Mouse (Mus musculus): ENCODE measurements at regions not wholly inside any gene's neighbourhood (a gene's known extent, or its start where the extent isn't known, plus 50 kb on each side); places are given as distances from the start of the nearest gene placed in this dataset.
A peak's percentile ranks its signal among the peaks of the same experiment; 100 is the strongest.

- no peaks in the 10 kb centered on the region; the same call in 1 of the 2 replicates for H3K27me3 ChIP-seq (replicated peaks; ENCODE audit: control insufficient read depth, insufficient read depth, low read length)
- no peaks in the 10 kb centered on the region for H3K9me3 ChIP-seq (ENCODE audit: control insufficient read depth, low read length)
- no peak overlapping the region for H3K9ac ChIP-seq (ENCODE audit: low read depth, low read length)
- WGBS, result 74% methylated on average over 13 of the region's 13 CpGs
- H3K36me3 ChIP-seq (ENCODE audit: control insufficient read depth, insufficient read depth, low read length), result no peaks in the 10 kb centered on the region
- H3K27ac ChIP-seq (ENCODE audit: low read length), result no peak overlapping the region
- no peak overlapping the region for H3K4me3 ChIP-seq (ENCODE audit: low read length)
- H3K4me2 ChIP-seq (ENCODE audit: low read depth, low read length), result no peak overlapping the region
- no peak for ATAC-seq
- peaks cover 29% of the 10 kb centered on the region for H3K4me1 ChIP-seq (ENCODE audit: control insufficient read depth, insufficient read depth, low read length)
These were observed 142.5 kb upstream of the Zfp703 start for GRCm38 (mm10) chr8:26834604-26835003.

GRCm38 (mm10) chr8:26835076-26835475 lies 142.0 kb upstream of the Zfp703 start:
- no peak for ATAC-seq
- H3K9me3 ChIP-seq (ENCODE audit: control insufficient read depth, low read length), result no peaks in the 10 kb centered on the region
- H3K27me3 ChIP-seq (replicated peaks; ENCODE audit: control insufficient read depth, insufficient read depth, low read length), result no peaks in the 10 kb centered on the region; the same call in 1 of the 2 replicates
- WGBS, result 57% methylated on average over 8 of the region's 8 CpGs
- H3K4me3 ChIP-seq (ENCODE audit: low read length), result no peak overlapping the region
- no peak overlapping the region for H3K9ac ChIP-seq (ENCODE audit: low read depth, low read length)
- H3K27ac ChIP-seq (ENCODE audit: low read length), result no peak overlapping the region
- no peaks in the 10 kb centered on the region for H3K36me3 ChIP-seq (ENCODE audit: control insufficient read depth, insufficient read depth, low read length)
- H3K4me1 ChIP-seq (ENCODE audit: control insufficient read depth, insufficient read depth, low read length), result peaks cover 29% of the 10 kb centered on the region
- no peak overlapping the region for H3K4me2 ChIP-seq (ENCODE audit: low read depth, low read length)

GRCm38 (mm10) chr8:26835616-26836015 lies 141.5 kb upstream of the Zfp703 start:
- Histone ChIP-seq H3K36me3 (ENCODE audit: control insufficient read depth, insufficient read depth, low read length) (no peaks in the 10 kb centered on the region), H3K9ac (ENCODE audit: low read depth, low read length) (no peak overlapping the region), H3K4me3 (ENCODE audit: low read length) (no peak overlapping the region), H3K27ac (ENCODE audit: low read length) (no peak overlapping the region), H3K9me3 (ENCODE audit: control insufficient read depth, low read length) (no peaks in the 10 kb centered on the region), H3K4me2 (ENCODE audit: low read depth, low read length) (no peak overlapping the region), H3K4me1 (ENCODE audit: control insufficient read depth, insufficient read depth, low read length) (peaks cover 29% of the 10 kb centered on the region), H3K27me3 (replicated peaks; ENCODE audit: control insufficient read depth, insufficient read depth, low read length) (no peaks in the 10 kb centered on the region; the same call in 1 of the 2 replicates)
- no peak for ATAC-seq
- 52% methylated on average over 6 of the region's 6 CpGs for WGBS

GRCm38 (mm10) chr8:26836552-26836951 lies 140.6 kb upstream of the Zfp703 start:
- no peak overlapping the region for H3K4me2 ChIP-seq (ENCODE audit: low read depth, low read length)
- no peak overlapping the region for H3K9ac ChIP-seq (ENCODE audit: low read depth, low read length)
- no peaks in the 10 kb centered on the region for H3K9me3 ChIP-seq (ENCODE audit: control insufficient read depth, low read length)
- peaks cover 26% of the 10 kb centered on the region for H3K4me1 ChIP-seq (ENCODE audit: control insufficient read depth, insufficient read depth, low read length)
- no peaks in the 10 kb centered on the region for H3K36me3 ChIP-seq (ENCODE audit: control insufficient read depth, insufficient read depth, low read length)
- ATAC-seq, result no peak
- no peak overlapping the region for H3K27ac ChIP-seq (ENCODE audit: low read length)
- H3K4me3 ChIP-seq (ENCODE audit: low read length), result no peak overlapping the region
- 82% methylated on average over 7 of the region's 7 CpGs for WGBS
- H3K27me3 ChIP-seq (replicated peaks; ENCODE audit: control insufficient read depth, insufficient read depth, low read length), result no peaks in the 10 kb centered on the region; the same call in 1 of the 2 replicates

GRCm38 (mm10) chr8:26840286-26840685 lies 136.8 kb upstream of the Zfp703 start:
- ATAC-seq, result no peak
- 51% methylated on average over 2 of the region's 2 CpGs for WGBS
- H3K27me3 ChIP-seq (replicated peaks; ENCODE audit: control insufficient read depth, insufficient read depth, low read length), result no peaks in the 10 kb centered on the region
- H3K27ac ChIP-seq (ENCODE audit: low read length), result peak overlapping the region; percentile 52
- no peak overlapping the region for H3K9ac ChIP-seq (ENCODE audit: low read depth, low read length)
- no peaks in the 10 kb centered on the region for H3K36me3 ChIP-seq (ENCODE audit: control insufficient read depth, insufficient read depth, low read length)
- H3K4me3 ChIP-seq (ENCODE audit: low read length), result no peak overlapping the region
- H3K4me1 ChIP-seq (ENCODE audit: control insufficient read depth, insufficient read depth, low read length), result peaks cover 16% of the 10 kb centered on the region; the same call in 1 of the 2 replicates
- H3K4me2 ChIP-seq (ENCODE audit: low read depth, low read length), result no peak overlapping the region
- H3K9me3 ChIP-seq (ENCODE audit: control insufficient read depth, low read length), result no peaks in the 10 kb centered on the region

GRCm38 (mm10) chr8:26840745-26841680 lies 136.1 kb upstream of the Zfp703 start:
- Histone ChIP-seq H3K4me2 (ENCODE audit: low read depth, low read length) (no peak overlapping the region), H3K27me3 (replicated peaks; ENCODE audit: control insufficient read depth, insufficient read depth, low read length) (no peaks in the 10 kb centered on the region), H3K27ac (ENCODE audit: low read length) (peak overlapping the region; percentile 67), H3K9ac (ENCODE audit: low read depth, low read length) (no peak overlapping the region), H3K4me3 (ENCODE audit: low read length) (no peak overlapping the region), H3K4me1 (ENCODE audit: control insufficient read depth, insufficient read depth, low read length) (peaks cover 18% of the 10 kb centered on the region; the same call in 1 of the 2 replicates), H3K9me3 (ENCODE audit: control insufficient read depth, low read length) (no peaks in the 10 kb centered on the region), H3K36me3 (ENCODE audit: control insufficient read depth, insufficient read depth, low read length) (no peaks in the 10 kb centered on the region)
- ATAC-seq, result peak; percentile 91
- WGBS, result 55% methylated on average over 12 of the region's 12 CpGs

GRCm38 (mm10) chr8:26843714-26844113 lies 133.4 kb upstream of the Zfp703 start:
- Histone ChIP-seq H3K9me3 (ENCODE audit: control insufficient read depth, low read length) (no peaks in the 10 kb centered on the region), H3K36me3 (ENCODE audit: control insufficient read depth, insufficient read depth, low read length) (no peaks in the 10 kb centered on the region), H3K4me2 (ENCODE audit: low read depth, low read length) (no peak overlapping the region), H3K27me3 (replicated peaks; ENCODE audit: control insufficient read depth, insufficient read depth, low read length) (no peaks in the 10 kb centered on the region), H3K27ac (ENCODE audit: low read length) (no peak overlapping the region), H3K4me3 (ENCODE audit: low read length) (no peak overlapping the region), H3K9ac (ENCODE audit: low read depth, low read length) (no peak overlapping the region), H3K4me1 (ENCODE audit: control insufficient read depth, insufficient read depth, low read length) (peaks cover 23% of the 10 kb centered on the region; the same call in 1 of the 2 replicates)
- 48% methylated on average over 6 of the region's 6 CpGs for WGBS
- ATAC-seq, result no peak

- H3K9ac ChIP-seq (ENCODE audit: low read depth, low read length), result no peak overlapping the region
- peaks cover 27% of the 10 kb centered on the region for H3K4me1 ChIP-seq (ENCODE audit: control insufficient read depth, insufficient read depth, low read length)
- H3K36me3 ChIP-seq (ENCODE audit: control insufficient read depth, insufficient read depth, low read length), result no peaks in the 10 kb centered on the region
- H3K4me2 ChIP-seq (ENCODE audit: low read depth, low read length), result no peak overlapping the region
- H3K9me3 ChIP-seq (ENCODE audit: control insufficient read depth, low read length), result no peaks in the 10 kb centered on the region
- H3K27ac ChIP-seq (ENCODE audit: low read length), result no peak overlapping the region
- no peak for ATAC-seq
- H3K4me3 ChIP-seq (ENCODE audit: low read length), result no peak overlapping the region
- H3K27me3 ChIP-seq (replicated peaks; ENCODE audit: control insufficient read depth, insufficient read depth, low read length), result no peaks in the 10 kb centered on the region
- 31% methylated on average over 8 of the region's 8 CpGs for WGBS
These were observed 132.9 kb upstream of the Zfp703 start for GRCm38 (mm10) chr8:26844132-26844808.

GRCm38 (mm10) chr8:26844809-26845143 lies 132.3 kb upstream of the Zfp703 start:
- H3K4me2 ChIP-seq (ENCODE audit: low read depth, low read length), result no peak overlapping the region
- no peaks in the 10 kb centered on the region for H3K9me3 ChIP-seq (ENCODE audit: control insufficient read depth, low read length)
- H3K27me3 ChIP-seq (replicated peaks; ENCODE audit: control insufficient read depth, insufficient read depth, low read length), result no peaks in the 10 kb centered on the region
- H3K9ac ChIP-seq (ENCODE audit: low read depth, low read length), result no peak overlapping the region
- H3K36me3 ChIP-seq (ENCODE audit: control insufficient read depth, insufficient read depth, low read length), result no peaks in the 10 kb centered on the region
- ATAC-seq, result no peak
- H3K27ac ChIP-seq (ENCODE audit: low read length), result no peak overlapping the region
- 78% methylated on average over 6 of the region's 6 CpGs for WGBS
- no peak overlapping the region for H3K4me3 ChIP-seq (ENCODE audit: low read length)
- H3K4me1 ChIP-seq (ENCODE audit: control insufficient read depth, insufficient read depth, low read length), result peaks cover 29% of the 10 kb centered on the region
